Mouse (Mus musculus) macrophage (primary cell): ENCODE data around the gene Rgma. TPM values are rescaled to one million over a fixed set of nuclear protein-coding genes. Genes with fewer than 3 reads are reported as not detected.

ENCODE experiments used
- H3K27ac ChIP-seq: fragments of 350-480 bp; formaldehyde crosslinking; 2 replicates; pipeline ENCODE4 v1.9.0; 2021
- H3K36me3 ChIP-seq: fragments of 350-480 bp; formaldehyde crosslinking; 2 replicates; pipeline ENCODE4 v1.9.0; 2021; ENCODE audit errors: inconsistent target
- H3K4me3 ChIP-seq: fragments of 350-480 bp; formaldehyde crosslinking; 2 replicates; pipeline ENCODE4 v1.9.0; 2021; ENCODE audit errors: inconsistent target
- H3K79me2 ChIP-seq: fragments of 350-480 bp; formaldehyde crosslinking; 2 replicates; pipeline ENCODE4 v1.9.0; 2021; ENCODE audit errors: inconsistent target
- WGBS: methylation state at CpG from one replicate; pipeline ENCODE4 v1.1.7; 2026; ENCODE audit warnings: inconsistent platforms; ENCODE audit not compliant: missing documents; 5-methylcytosine and 5-hydroxymethylcytosine counted together
- polyA plus RNA-seq: library from polyadenylated mRNA; stranded (reverse); fragments of 250-400 nt; gene quantifications from 3 replicates; pipeline ENCODE4 v1.2.4, GENCODE M21; 2018; ENCODE audit warnings: inconsistent platforms
- total RNA-seq, 78 experiments: library from RNA; depleted of rRNA; stranded (reverse); fragments of 250-400 nt; gene quantifications; 1 replicate in 9 of 78; 2 replicates in 24 of 78; 3 replicates in 43 of 78; 4 replicates in 2 of 78; pipeline ENCODE4 v1.2.4; 2018; ENCODE audit warnings: inconsistent platforms in 56 of 78

Gene Rgma
- 1 to 10 TPM in 1 of 26 experiments, under 1 TPM in 1, not detected in 24; 0.31 to 5.4 TPM for total RNA-seq (2018; cell fraction: chromatin; rRNA removed)
- total RNA-seq (2018; cell fraction: cytosol; rRNA removed): not detected
- total RNA-seq (2018; cell fraction: nucleus; rRNA removed): not detected
- polyA plus RNA-seq: not detected in 3 replicates

- WGBS: 1% methylated on average over 69 of the region's 85 CpGs
- no peaks in the 10 kb centered on the region for H3K36me3 ChIP-seq
- no peak within 1 kb of the TSS for H3K27ac ChIP-seq
- H3K79me2 ChIP-seq: no peaks in the 10 kb centered on the region
- H3K4me3 ChIP-seq: no peak within 1 kb of the TSS
Observed at GRCm38 (mm10) chr7:73375257-73376100, at the start of gene Rgma. Rgma (plus strand) TSS chr7:73375509.

- 85% methylated on average over 14 of the region's 14 CpGs for WGBS
Observed at GRCm38 (mm10) chr7:73326236-73326635, 49.1 kb upstream of the Rgma start.

GRCm38 (mm10) chr7:73326680-73327079 lies 48.6 kb upstream of the Rgma start:
- Histone ChIP-seq H3K79me2 (no peaks in the 10 kb centered on the region), H3K4me3 (no peak overlapping the region), H3K36me3 (no peaks in the 10 kb centered on the region), H3K27ac (no peak overlapping the region)
- 95% methylated on average over 11 of the region's 11 CpGs for WGBS

More at GRCm38 (mm10) chr7:73326236-73326635, 49.1 kb upstream of the Rgma start:
- Histone ChIP-seq H3K27ac (no peak overlapping the region), H3K36me3 (no peaks in the 10 kb centered on the region), H3K79me2 (no peaks in the 10 kb centered on the region), H3K4me3 (no peak overlapping the region)

GRCm38 (mm10) chr7:73327193-73327592 lies 48.1 kb upstream of the Rgma start:
- WGBS: 77% methylated on average over 8 of the region's 8 CpGs
- no peaks in the 10 kb centered on the region for H3K36me3 ChIP-seq
- H3K79me2 ChIP-seq: no peaks in the 10 kb centered on the region
- H3K4me3 ChIP-seq: no peak overlapping the region
- H3K27ac ChIP-seq: no peak overlapping the region

- no peak overlapping the region for H3K27ac ChIP-seq
- H3K4me3 ChIP-seq: no peak overlapping the region
- H3K79me2 ChIP-seq: no peaks in the 10 kb centered on the region
- 79% methylated on average over 5 of the region's 5 CpGs for WGBS
- no peaks in the 10 kb centered on the region for H3K36me3 ChIP-seq
Observed at GRCm38 (mm10) chr7:73327652-73328051, 47.7 kb upstream of the Rgma start.

GRCm38 (mm10) chr7:73328653-73329207 lies 46.6 kb upstream of the Rgma start:
- no peaks in the 10 kb centered on the region for H3K79me2 ChIP-seq
- 46% methylated on average over 5 of the region's 5 CpGs for WGBS
- H3K27ac ChIP-seq: no peak overlapping the region

GRCm38 (mm10) chr7:73330754-73331153 lies 44.6 kb upstream of the Rgma start:
- H3K36me3 ChIP-seq: no peaks in the 10 kb centered on the region
- no peak overlapping the region for H3K4me3 ChIP-seq
- H3K27ac ChIP-seq: no peak overlapping the region
- WGBS: 89% methylated on average over 11 of the region's 12 CpGs
- H3K79me2 ChIP-seq: no peaks in the 10 kb centered on the region

More at GRCm38 (mm10) chr7:73328653-73329207, 46.6 kb upstream of the Rgma start:
- H3K4me3 ChIP-seq: no peak overlapping the region
- no peaks in the 10 kb centered on the region for H3K36me3 ChIP-seq

GRCm38 (mm10) chr7:73331645-73332044 lies 43.7 kb upstream of the Rgma start:
- WGBS: 86% methylated on average over 7 of the region's 7 CpGs
- no peak overlapping the region for H3K27ac ChIP-seq
- H3K4me3 ChIP-seq: no peak overlapping the region
- no peaks in the 10 kb centered on the region for H3K36me3 ChIP-seq
- no peaks in the 10 kb centered on the region for H3K79me2 ChIP-seq

- 94% methylated on average over 12 of the region's 12 CpGs for WGBS
- H3K27ac ChIP-seq: no peak overlapping the region
- no peaks in the 10 kb centered on the region for H3K36me3 ChIP-seq
- no peak overlapping the region for H3K4me3 ChIP-seq
- H3K79me2 ChIP-seq: no peaks in the 10 kb centered on the region
Observed at GRCm38 (mm10) chr7:73333398-73333988, 41.8 kb upstream of the Rgma start.

GRCm38 (mm10) chr7:73334883-73335282 lies 40.4 kb upstream of the Rgma start:
- Histone ChIP-seq H3K27ac (no peak overlapping the region), H3K4me3 (no peak overlapping the region), H3K36me3 (no peaks in the 10 kb centered on the region), H3K79me2 (no peaks in the 10 kb centered on the region)
- WGBS: 87% methylated on average over 7 of the region's 7 CpGs

GRCm38 (mm10) chr7:73336380-73336779 lies 38.9 kb upstream of the Rgma start:
- H3K4me3 ChIP-seq: no peak overlapping the region
- no peaks in the 10 kb centered on the region for H3K79me2 ChIP-seq
- 34% methylated on average over 7 of the region's 7 CpGs for WGBS
- no peaks in the 10 kb centered on the region for H3K36me3 ChIP-seq
- H3K27ac ChIP-seq: no peak overlapping the region

GRCm38 (mm10) chr7:73338353-73338752 lies 37.0 kb upstream of the Rgma start:
- Histone ChIP-seq H3K36me3 (no peaks in the 10 kb centered on the region), H3K4me3 (no peak overlapping the region), H3K27ac (no peak overlapping the region), H3K79me2 (no peaks in the 10 kb centered on the region)
- 93% methylated on average over 5 of the region's 5 CpGs for WGBS

- Histone ChIP-seq H3K4me3 (no peak overlapping the region), H3K27ac (no peak overlapping the region), H3K79me2 (no peaks in the 10 kb centered on the region), H3K36me3 (no peaks in the 10 kb centered on the region)
- 45% methylated on average over 3 of the region's 3 CpGs for WGBS
Observed at GRCm38 (mm10) chr7:73343852-73344251, 31.5 kb upstream of the Rgma start.

- WGBS: 47% methylated on average over 10 of the region's 10 CpGs
- no peaks in the 10 kb centered on the region for H3K79me2 ChIP-seq
- H3K36me3 ChIP-seq: no peaks in the 10 kb centered on the region
- no peak overlapping the region for H3K4me3 ChIP-seq
- H3K27ac ChIP-seq: no peak overlapping the region
Observed at GRCm38 (mm10) chr7:73348585-73349124, 26.7 kb upstream of the Rgma start.
